Mouse (Mus musculus): ENCODE measurements around the gene Slc8a1.

The Slc8a1 gene

DNA sequence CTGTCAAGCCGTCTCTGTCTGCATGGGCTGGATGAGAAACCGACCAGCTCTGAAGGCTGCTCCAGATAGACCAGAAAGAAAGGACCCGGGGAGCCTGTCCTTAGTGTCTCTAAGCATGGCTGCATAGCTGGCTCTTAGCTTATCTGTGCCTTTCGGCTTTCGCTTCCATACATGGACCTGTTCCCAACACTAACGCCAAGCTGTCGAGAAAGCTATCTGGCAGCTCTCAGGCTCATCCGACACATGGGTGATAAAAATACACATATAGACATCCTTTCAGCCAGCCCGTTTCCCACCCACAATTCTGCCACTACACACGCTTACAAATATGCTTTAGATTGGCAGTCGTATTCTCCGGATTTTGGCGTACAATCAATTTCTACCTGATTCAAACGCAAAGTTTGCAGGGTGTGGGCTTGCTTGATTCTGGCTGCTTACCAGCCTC is at the start of gene Slc8a1:
TSS of gene Slc8a1 (minus strand) at position 67 of the 445 bp plus-strand sequence.
- DNase-seq (ENCODE audit: low spot score), result no peak

DNA sequence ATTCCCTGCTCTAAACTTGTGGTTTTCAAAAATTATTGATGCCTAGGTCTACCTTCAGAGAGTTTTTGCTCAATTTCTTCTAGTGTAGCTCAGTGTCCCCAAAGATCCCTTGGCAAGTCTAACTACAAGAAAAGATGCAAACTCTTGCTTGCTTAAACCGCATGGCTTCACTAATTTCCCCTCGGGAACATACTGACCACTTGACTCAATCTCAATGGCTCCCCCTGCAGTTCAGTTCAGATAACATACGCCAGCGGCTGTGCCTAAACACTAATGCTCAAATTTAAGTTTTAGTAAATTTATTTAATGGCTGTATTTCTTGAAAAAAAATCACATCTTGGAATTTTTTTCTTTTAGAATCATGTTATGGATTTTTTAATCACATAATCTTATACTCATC is 49.2 kb upstream of the Slc8a1 start:
- DNase-seq (ENCODE audit: low spot score), result no peak

DNA sequence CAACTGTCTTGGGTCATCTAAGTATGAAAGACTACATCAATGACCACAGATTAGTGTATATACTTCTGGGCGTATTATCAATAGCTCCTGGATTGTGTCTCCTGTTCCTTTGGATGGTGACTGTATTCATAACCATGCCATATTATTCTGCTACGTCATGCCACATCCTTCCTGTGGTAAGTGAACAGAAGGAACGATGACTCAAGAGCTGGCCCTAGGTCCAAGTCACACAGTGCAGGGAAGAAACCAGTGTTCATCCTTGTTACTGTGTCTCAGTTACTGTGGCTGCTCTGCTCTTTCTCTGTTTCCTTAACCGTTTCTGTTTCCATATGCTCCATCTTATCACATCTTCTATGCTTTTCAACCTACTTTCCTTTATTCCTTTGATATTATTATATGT is 44.1 kb upstream of the Slc8a1 start:
- no peak for DNase-seq (ENCODE audit: low spot score)

DNA sequence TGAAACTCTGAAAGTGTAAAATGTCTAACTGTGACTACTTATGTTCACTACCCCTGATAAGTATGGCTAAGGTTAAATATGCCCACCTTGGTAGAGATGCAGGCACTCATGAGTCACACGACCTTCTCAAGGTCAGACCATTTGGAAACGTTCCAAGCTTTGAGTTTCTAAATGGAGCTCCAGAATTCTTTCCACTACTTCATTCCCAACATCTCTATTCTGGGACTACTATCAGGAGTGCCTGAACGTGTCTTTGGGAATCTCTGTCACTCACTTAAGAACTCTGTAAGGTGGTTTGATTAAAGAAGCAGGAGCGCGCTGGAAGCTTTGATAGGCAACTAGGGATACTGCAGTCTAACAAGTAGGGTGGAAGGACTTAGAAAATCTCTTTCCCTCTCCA is 43.3 kb upstream of the Slc8a1 start:
- no peak for DNase-seq (ENCODE audit: low spot score)

DNA sequence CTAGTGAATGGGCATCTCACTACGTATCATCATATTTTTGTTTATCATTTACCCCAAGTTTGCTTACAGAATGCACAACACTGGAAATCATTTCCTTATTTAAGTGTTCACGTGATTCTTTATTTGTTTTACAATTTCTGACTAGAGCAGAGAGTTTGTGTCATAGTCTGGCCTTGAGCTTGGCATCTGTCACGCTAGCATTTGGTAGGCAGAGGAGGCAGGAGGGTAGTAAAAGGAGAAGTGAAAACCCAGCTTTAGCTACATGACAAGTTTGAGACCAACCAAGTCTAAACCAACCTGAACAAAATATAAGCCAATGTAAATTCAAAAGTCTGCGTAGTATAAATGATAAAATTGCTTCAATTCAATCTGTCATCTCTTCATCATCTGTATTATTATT is 41.7 kb upstream of the Slc8a1 start:
- no peak for DNase-seq (ENCODE audit: low spot score)

DNA sequence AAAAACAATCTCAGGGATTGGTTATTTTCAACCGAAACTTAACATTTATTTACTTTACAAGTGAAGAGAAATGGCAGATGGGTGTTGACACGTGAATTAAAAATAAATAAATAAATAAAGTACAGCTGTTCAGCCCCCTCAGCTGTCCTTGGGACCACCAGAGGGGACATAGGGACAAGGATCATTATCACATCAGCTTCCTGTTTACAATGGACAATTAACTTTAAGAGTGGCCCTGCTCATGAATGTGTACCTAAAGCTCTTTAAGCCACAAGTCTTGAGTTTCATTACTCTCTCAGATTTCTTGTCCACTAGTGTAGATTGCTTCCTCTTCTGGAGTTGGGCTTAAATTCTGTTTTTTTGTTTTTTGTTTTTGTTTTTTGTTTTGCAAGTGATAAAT is 12.5 kb upstream of the Slc8a1 start:
- no peak for DNase-seq (ENCODE audit: low spot score)

DNA sequence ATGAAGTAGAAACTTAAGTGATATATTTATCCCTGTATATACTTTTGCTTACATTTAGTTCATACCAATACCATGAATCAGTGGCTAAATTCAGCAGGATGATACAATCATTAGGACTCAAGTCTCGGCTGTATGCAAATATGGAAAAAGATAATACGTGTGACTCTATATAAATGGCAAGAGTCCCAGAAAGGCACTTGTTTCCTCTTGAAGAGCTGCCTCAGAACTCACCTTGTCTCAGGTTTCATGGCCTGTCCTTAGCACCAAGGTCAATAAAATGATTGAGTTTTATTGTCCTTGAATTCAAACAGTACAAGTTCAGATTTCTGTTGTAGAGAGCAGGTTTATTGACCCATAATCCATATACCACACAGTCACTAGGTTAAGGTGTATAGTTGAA is 4.9 kb upstream of the Slc8a1 start:
- no peak for DNase-seq (ENCODE audit: low spot score)

DNA sequence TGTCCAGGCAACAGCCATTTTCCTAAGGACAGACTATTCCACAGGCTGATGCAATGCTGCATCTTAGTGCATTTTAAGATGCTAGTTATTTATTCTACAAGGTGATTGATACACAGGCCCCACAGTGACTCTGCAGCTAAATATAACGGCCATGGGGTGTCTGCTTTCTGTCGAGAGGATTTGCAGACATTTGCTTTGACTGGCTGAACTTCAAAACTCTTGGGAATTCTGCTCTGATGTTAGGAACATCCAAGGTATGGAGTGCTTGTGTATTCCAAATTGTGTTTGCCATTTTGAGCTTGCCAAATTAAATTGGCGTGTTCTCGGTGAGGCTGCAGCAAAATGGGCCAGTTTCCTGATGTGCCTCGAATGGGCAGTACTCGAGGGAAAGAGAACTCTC is 2.4 kb upstream of the Slc8a1 start:
- no peak for DNase-seq (ENCODE audit: low spot score)

DNA sequence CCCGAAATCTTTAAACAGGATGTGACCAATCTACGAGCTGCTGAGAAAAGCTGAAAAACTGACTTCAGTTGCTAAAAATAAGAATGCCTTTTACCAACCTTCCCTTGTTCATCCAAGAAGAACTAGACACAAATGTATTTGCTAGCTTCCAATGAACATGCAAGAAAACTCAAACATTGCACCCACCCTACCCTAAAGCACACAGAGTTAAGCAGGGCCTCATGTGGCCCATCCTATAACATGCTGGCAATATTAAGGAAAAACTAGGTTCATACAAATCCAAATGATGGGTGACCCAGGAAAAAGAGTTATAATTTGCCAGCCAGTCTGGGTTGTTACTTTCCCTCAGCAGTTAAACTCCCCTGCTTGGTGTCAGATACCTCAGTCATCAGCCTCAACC is 398 bp downstream of the Slc8a1 start:
- no peak for DNase-seq (ENCODE audit: low spot score)

DNA sequence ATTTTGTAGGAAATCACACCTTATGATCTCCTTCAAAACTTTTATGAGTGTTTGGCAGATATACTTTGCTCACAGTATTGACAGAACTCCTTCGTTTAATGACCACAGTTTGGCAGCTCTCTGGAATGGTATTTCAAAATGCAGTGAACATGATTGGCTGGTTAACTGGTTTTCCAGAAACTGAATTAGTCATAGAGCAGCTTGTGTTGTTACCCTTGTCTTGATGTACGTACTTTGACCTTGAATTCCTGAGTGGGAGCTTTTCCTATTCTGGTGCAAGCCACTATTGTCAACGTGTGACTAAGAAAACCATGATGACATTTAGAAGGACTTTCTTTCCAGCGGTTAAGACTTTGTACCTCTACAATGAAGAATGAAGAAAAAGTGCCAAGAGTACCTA is 868 bp downstream of the Slc8a1 start:
- DNase-seq (ENCODE audit: low spot score), result no peak

DNA sequence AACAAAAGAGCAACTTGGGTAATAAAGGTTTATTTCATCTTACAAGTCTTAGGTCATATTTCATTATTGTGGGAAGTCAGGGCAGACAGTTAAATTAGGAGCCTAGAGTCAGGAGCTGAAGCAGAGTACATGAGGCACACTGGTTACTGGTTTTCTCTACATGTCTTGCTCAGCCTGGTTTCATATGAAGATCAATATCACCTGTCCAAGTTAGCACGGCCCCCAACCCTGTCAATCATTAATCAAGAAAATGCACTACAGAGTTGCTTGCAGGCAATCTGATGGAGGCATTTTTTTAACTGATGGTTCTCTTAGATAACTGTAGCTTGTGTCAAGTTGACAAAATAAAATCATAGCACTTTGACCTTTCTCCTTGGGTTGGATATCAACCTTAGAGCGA is 2.6 kb downstream of the Slc8a1 start:
- no peak for DNase-seq (ENCODE audit: low spot score)

DNA sequence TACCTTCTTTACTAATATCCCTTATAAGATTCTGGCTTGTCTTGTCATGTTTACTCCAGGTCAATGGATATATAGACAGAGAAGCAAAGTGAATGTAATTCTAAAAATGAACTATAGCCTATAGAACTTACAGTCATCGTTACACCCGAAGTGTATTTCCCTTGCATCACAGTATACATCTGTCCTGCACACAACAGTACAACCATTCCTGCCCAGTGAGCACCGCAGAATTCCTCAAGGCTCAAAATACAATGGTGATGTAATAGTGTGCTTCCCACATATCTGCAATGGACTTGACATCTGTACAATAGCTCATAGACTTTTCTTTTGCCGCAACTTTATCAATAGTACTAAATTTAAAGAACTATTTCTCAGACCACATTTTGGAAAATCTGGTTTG is 8.3 kb downstream of the Slc8a1 start:
- no peak for DNase-seq (ENCODE audit: low spot score)

DNA sequence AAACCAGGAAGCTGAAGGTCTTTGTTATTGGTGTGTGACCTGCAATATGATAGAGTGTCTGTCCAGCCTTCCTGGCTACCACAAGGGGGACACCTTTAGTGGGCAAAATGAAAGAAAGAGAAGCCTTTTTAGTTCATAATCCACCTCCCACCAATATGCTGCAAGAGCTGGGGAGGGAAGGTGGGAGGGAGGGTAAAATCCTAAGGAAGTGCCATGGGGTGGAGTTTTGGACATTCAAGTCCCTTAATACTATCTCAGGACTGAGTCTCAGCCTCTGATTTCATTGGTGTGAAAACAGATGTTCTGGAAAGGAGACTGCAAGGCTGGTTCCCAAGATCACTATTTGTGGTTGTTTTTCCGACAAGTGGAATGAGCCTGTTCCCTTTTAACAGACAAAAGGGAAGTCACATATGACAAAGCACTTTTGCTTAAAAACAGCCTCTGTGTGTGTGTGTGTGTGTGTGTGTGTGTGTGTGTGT is 25.9 kb downstream of the Slc8a1 start:
- no peak for DNase-seq (ENCODE audit: low spot score)

DNA sequence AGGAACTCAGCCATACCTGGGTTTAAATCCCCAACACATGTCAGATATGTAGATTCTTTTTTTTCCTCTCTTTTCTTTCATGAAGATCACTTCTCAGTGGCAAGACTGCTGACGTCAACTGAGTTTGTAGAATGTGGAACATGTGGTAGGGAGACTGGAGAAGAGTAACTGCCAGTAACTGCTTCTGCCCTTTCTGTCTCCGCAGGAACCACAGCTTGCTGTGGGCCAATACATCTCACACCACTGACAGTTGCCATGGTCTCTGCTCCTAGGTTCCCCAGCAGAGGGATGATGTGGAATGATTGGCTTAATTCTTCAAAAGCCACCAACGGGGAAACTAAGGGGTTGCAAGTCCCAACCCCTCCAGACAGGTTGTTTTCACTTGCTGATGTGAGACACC is 33.4 kb downstream of the Slc8a1 start:
- no peak for DNase-seq (ENCODE audit: low spot score)

DNA sequence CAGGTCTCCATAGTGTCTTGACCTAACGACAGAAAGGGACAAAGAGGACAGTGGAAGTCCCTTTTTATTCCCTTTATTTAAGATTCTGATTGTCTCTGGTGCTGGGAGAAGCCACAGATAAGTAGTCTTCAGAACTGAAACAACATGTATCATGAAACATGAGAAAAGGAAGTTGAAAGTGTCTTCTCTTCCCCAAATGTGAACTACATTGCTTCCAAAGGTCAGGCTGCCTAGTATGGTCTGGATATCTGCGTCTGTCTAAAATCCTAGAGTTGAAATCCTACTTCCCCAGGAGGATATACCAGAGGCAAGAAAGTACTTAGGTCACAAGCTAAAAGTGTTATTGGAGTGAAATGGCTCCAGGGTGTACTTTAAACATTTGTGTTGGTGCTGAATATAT is 34.9 kb downstream of the Slc8a1 start:
- DNase-seq (ENCODE audit: low spot score), result no peak

DNA sequence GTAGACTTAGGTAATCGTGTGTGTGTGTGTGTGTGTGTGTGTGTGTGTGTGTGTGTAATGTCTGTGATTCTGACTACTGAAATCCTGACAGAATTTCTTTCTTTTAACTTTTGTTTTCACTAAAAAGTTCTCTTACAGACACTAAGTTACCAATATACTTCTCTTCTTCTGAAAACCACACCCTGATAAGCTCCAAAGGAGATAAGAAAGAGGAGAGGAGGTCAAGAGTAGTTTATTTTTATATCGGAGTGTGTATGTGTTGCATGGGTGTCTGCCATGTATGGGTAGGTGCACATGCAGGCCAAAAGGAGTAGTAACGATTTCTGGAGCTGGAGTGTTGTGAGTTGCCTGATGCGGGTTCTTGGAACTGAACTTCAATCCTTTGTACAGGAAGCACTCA is 36.5 kb downstream of the Slc8a1 start:
- no peak for DNase-seq (ENCODE audit: low spot score)

DNA sequence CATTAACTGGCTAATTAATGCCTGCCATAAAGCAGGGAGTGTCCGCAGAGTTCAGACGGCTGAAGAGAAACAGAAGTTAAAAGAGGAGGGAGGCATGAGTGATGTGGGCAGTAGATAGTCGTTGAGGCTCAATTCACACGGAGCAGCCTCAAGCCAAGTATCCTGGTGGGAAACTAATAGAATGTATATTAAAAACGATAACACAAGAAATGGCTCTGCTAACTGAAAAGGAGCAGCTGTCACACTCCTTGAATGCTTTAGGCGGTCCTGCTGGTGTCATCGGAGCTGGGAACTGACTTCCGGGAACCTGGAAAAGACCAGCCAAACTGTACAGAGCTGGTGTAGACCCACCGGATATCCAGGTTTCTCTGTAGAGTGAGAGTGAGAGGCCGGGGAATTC is 39.4 kb downstream of the Slc8a1 start:
- no peak for DNase-seq (ENCODE audit: low spot score)

DNA sequence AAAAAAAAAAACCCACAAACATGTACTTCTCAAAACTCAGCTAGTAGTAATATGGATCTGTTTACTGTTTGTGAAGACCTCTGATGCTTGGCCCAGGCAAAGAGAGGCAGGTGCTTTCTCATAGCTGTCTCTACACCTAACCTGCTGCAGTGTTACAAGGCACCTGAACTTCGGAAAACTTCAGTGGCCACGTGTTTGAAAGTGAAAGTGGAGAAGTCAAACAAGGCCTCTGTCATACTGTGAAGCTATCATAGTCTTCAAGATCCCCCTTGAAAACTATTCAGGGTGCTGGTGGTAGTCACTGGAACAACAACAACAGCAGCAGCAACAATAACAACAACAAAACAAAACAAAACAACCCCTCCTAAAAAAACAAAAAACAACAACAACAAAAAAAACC is 40.5 kb downstream of the Slc8a1 start:
- DNase-seq (ENCODE audit: low spot score), result no peak

DNA sequence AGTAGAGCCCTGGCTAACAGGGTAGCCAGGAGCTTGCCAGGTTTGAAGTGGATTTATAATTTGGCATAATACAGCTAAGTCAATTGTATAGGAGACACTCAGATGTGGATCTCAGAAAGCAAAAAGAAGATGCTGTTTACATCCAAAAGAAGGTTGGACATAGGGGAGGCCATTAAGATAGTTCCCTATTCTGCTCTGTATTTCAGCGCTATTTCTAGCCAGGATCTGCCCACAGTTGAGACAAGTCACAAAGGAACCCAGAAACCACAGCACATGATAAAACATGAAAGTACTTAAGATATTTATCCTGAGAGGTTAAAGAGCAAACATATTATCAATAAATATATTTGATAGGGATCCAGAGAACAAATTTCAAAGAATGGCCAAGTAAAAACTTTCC is 43.2 kb downstream of the Slc8a1 start:
- DNase-seq (ENCODE audit: low spot score), result no peak

DNA sequence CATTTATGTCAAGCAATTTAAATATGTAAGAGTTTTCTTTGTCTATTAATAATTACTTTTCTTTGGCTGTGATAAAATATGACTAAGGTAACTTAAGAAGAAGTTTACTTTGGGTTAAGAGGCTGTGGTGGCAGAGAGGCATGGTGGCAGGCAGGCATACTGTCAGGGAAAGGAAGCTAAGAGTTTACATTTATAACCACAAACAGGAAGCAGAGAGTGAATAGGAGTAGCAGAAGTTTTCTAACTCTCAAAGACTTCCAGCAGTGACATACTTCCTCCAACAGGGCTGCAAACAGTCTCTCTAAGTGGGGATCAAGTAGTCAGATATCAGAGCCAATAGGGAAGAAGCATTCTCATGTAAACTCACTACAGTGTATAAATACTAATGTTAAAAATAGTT is 58.6 kb downstream of the Slc8a1 start:
- DNase-seq (ENCODE audit: low spot score), result no peak

DNA sequence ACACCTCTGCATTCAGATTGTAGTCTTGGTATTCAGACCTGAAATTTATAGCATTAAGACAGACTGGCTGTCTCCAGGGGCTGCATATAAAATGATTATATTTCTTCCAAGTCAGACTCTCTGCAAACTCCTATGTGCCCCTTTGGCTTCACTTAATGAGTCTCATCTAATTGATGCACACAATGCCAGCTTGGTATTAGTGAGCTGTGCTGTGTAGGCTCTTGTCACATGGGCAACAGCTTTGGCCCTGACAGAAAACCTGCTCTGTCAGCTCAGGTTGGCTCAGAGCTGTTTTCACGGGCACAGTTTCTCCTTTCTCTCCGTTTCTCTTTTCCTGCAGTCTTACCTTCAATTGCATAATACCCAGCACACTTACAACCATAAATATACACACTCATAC is 60.7 kb downstream of the Slc8a1 start:
- DNase-seq (ENCODE audit: low spot score), result no peak

DNA sequence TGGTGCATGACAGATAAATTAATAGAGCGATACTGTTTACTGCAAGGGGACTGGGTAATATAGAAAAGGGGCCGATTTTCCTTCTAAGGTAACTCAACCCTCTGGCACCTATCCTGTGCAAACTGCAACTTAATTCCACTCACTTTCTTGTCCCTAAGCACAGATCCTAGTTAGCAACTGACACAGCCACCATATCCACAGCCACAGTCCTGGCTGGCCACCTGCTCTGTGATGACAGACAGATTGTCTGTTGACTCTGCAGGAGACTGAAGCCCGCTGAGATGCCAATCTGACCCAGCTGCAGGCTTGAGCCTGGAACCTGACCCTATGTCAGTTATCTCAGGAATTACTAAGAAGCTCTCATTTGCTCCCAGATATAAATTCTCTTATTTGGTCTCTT is 62.0 kb downstream of the Slc8a1 start:
- no peak for DNase-seq (ENCODE audit: low spot score)

DNA sequence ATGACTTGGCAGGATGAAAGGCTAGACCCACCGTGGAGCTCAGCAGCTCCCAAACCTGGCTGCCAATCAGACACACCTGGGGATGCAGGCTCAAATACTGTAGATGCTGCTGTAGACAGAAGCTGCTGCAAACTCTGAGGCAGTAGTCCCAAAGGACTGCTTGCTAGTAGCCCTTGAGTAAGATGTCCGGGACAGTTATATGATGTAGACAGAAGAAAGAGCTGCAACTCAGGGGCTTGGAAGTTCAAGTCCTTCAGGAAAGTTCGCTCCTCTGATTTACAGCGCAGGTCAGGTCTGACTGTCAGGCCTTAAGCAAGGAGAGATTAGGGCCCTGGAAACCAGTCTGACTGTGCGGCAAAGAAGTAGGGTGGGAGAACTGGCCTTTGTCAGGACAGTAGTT is 66.9 kb downstream of the Slc8a1 start:
- no peak for DNase-seq (ENCODE audit: low spot score)

DNA sequence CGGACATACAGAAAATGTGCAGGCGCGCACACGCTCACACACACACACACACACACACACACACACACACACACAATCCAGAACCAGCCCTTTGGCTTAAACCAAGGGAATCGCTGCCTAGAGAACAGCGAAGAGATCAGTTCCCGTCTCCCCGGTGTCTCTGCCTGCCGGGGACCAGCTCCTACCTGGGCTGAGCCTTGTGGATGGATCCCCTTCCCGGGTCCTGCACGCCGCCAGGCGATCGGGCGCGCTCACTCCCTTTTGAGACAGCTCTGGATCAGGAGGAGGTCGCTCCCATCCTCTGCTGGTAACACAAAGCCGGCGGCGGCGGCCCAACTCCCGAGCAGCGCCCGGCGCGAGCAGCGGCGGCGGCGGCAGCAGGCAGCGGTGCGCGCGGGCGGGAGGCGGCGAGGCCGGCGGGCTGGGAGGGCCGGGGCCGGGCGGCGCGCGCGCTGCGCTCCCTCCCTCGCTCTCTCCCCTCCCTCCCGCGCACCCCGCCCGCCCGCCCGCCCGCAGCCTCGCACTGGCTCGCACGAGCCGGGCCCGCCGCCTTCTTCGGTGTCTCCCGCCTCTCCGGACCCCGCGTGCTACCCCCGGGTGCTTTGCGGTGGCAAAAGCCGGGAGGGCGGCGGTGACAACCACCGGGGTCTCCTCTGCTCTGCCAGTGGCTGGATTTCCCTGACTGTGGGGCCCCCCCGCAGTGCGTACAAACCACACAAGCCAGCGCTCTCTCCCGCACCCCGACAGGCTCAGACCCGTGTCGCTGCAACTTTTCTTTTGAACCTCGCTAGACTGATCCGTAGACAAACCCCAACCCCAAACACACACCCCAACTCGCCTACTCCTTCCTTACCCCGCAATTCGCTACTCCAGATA is 68.1 kb downstream of the Slc8a1 start:
- no peak for DNase-seq (ENCODE audit: low spot score)

Data from T-cell, adult 2 months (primary cell).